Mouse (Mus musculus) hindbrain, postnatal 0 days (tissue): ENCODE measurements around the gene Cd19. TPM values are rescaled to one million over a fixed set of nuclear protein-coding genes. Genes with fewer than 3 reads are reported as not detected.

Experiments used
- ATAC-seq: fragments of 200-750 bp; cut with Nextera tagmentation; 2 replicates; pipeline ENCODE4 v1.8.0; 2017; ENCODE audit warnings: mild to moderate bottlenecking, moderate TSS enrichment, moderate library complexity
- DNase-seq: peaks from one replicate; pipeline ENCODE4 v3.0.0-alpha.2; 2015; ENCODE audit warnings: low spot score
- H3K27ac ChIP-seq: fragments of 300-500 bp; sonication (generic); 2 replicates; pipeline ENCODE4 v1.5.1; 2014; ENCODE audit warnings: mild to moderate bottlenecking
- H3K27me3 ChIP-seq: fragments of 300-500 bp; sonication (generic); 2 replicates; pipeline ENCODE4 v1.6.1; 2014; ENCODE audit warnings: low read length, mixed read lengths; ENCODE audit not compliant: insufficient read depth
- H3K36me3 ChIP-seq: fragments of 300-500 bp; sonication (generic); 2 replicates; pipeline ENCODE4 v1.6.1; 2014; ENCODE audit warnings: low read length, mixed read lengths; ENCODE audit not compliant: insufficient read depth
- H3K4me1 ChIP-seq: fragments of 300-500 bp; sonication (generic); 2 replicates; pipeline ENCODE4 v1.6.1; 2014; ENCODE audit warnings: antibody characterized with exemption, low read length, mixed read lengths; ENCODE audit not compliant: insufficient read depth
- H3K4me2 ChIP-seq: fragments of 300-500 bp; sonication (generic); 2 replicates; pipeline ENCODE4 v1.6.1; 2014; ENCODE audit warnings: low read depth, mild to moderate bottlenecking, low read length, moderate library complexity, mixed read lengths
- H3K4me3 ChIP-seq: fragments of 300-500 bp; sonication (generic); 2 replicates; pipeline ENCODE4 v1.5.1; 2014; ENCODE audit warnings: low read length
- H3K9ac ChIP-seq: fragments of 300-500 bp; sonication (generic); replicated peaks from 2 replicates; pipeline ENCODE4 v1.6.1; 2014; ENCODE audit warnings: mild to moderate bottlenecking, low read length, moderate library complexity, mixed read lengths
- H3K9me3 ChIP-seq: fragments of 300-500 bp; sonication (generic); 2 replicates; pipeline ENCODE4 v1.6.1; 2016; ENCODE audit warnings: low read length, mixed read lengths
- CTCF ChIP-seq: IDR thresholded peaks from 2 replicates; pipeline ENCODE4 v1.5.1; 2016; ENCODE audit warnings: antibody characterized with exemption, control low read depth, low read depth
- WGBS: fragments of 180-500 bp; shearing (Covaris S2); extraction: QIAGEN DNeasy Blood & Tissue Kit; methylation state at CpG from one replicate; pipeline ENCODE4 v1.1.7; 2014; 5-methylcytosine and 5-hydroxymethylcytosine counted together
- polyA plus RNA-seq: library from polyadenylated mRNA; unstranded; fragments of >200 nt; fragmentation: Nextera tagmentation; extraction: Ambion mirVana; gene quantifications from 2 replicates; pipeline ENCODE4 v1.2.1, GENCODE M21; 2015
- total RNA-seq: library from RNA; depleted of rRNA; stranded (reverse); fragments of >200 nt; gene quantifications from 2 replicates; pipeline ENCODE4 v1.2.3, GENCODE M21; 2014

Cd19 gene
- total and polyA plus RNA-seq, 2 experiments from 2014 or later = 0.05 to 0.16 TPM

- TF ChIP-seq CTCF = no peak
- 80% methylated on average over 5 of the region's 5 CpGs for WGBS
- H3K4me1 ChIP-seq = no peaks in the 10 kb centered on the region
- no peaks in the 10 kb centered on the region for H3K36me3 ChIP-seq
- no peak overlapping the region for H3K4me3 ChIP-seq
- no peaks in the 10 kb centered on the region for H3K9me3 ChIP-seq
- H3K27ac ChIP-seq = no peak overlapping the region
- H3K27me3 ChIP-seq = no peaks in the 10 kb centered on the region
- ATAC-seq (no peak), DNase-seq (no peak)
- H3K4me2 ChIP-seq = no peak overlapping the region
- no peak overlapping the region for H3K9ac ChIP-seq
Measured at GRCm38 (mm10) chr7:126458225-126458624, 43.5 kb upstream of the Cd19 start.

- Histone ChIP-seq H3K4me2 (no peak overlapping the region), H3K36me3 (no peaks in the 10 kb centered on the region)
- 83% methylated on average over 17 of the region's 17 CpGs for WGBS
Measured at GRCm38 (mm10) chr7:126456382-126457266, 41.9 kb upstream of the Cd19 start.

GRCm38 (mm10) chr7:126455242-126455641 is 40.6 kb upstream of the Cd19 start:
- H3K9ac ChIP-seq = no peak overlapping the region
- H3K4me3 ChIP-seq = no peak overlapping the region
- TF ChIP-seq CTCF = no peak
- ATAC-seq (no peak), DNase-seq (no peak)
- H3K4me2 ChIP-seq = no peak overlapping the region
- no peaks in the 10 kb centered on the region for H3K9me3 ChIP-seq
- 72% methylated on average over 2 of the region's 2 CpGs for WGBS
- H3K36me3 ChIP-seq = no peaks in the 10 kb centered on the region
- no peak overlapping the region for H3K27ac ChIP-seq
- no peaks in the 10 kb centered on the region for H3K27me3 ChIP-seq
- no peaks in the 10 kb centered on the region for H3K4me1 ChIP-seq

More at GRCm38 (mm10) chr7:126456382-126457266, 41.9 kb upstream of the Cd19 start:
- no peaks in the 10 kb centered on the region for H3K27me3 ChIP-seq
- H3K27ac ChIP-seq = no peak overlapping the region
- no peak for TF ChIP-seq CTCF
- no peaks in the 10 kb centered on the region for H3K4me1 ChIP-seq
- no peak for DNase-seq
- no peaks in the 10 kb centered on the region for H3K9me3 ChIP-seq
- H3K9ac ChIP-seq = no peak overlapping the region
- no peak for ATAC-seq
- H3K4me3 ChIP-seq = no peak overlapping the region

GRCm38 (mm10) chr7:126453861-126454260 is 39.2 kb upstream of the Cd19 start:
- Histone ChIP-seq H3K27me3 (no peaks in the 10 kb centered on the region), H3K4me3 (no peak overlapping the region), H3K9me3 (no peaks in the 10 kb centered on the region), H3K9ac (no peak overlapping the region), H3K4me2 (no peak overlapping the region), H3K4me1 (no peaks in the 10 kb centered on the region), H3K27ac (no peak overlapping the region), H3K36me3 (no peaks in the 10 kb centered on the region)
- ATAC-seq (no peak), DNase-seq (no peak)
- 78% methylated on average over 7 of the region's 7 CpGs for WGBS
- TF ChIP-seq CTCF = no peak

- Histone ChIP-seq H3K4me2 (no peak overlapping the region), H3K27ac (no peak overlapping the region), H3K27me3 (no peaks in the 10 kb centered on the region), H3K4me3 (no peak overlapping the region), H3K9me3 (no peaks in the 10 kb centered on the region), H3K9ac (no peak overlapping the region), H3K4me1 (no peaks in the 10 kb centered on the region), H3K36me3 (no peaks in the 10 kb centered on the region)
- WGBS = 93% methylated on average over 3 of the region's 3 CpGs
- DNase-seq (no peak), ATAC-seq (no peak)
- no peak for TF ChIP-seq CTCF
Measured at GRCm38 (mm10) chr7:126452244-126452643, 37.6 kb upstream of the Cd19 start.

GRCm38 (mm10) chr7:126450641-126451040 is 36.0 kb upstream of the Cd19 start:
- no peak overlapping the region for H3K9ac ChIP-seq
- no peak overlapping the region for H3K4me3 ChIP-seq
- WGBS = 82% methylated on average over 6 of the region's 6 CpGs
- ATAC-seq (no peak), DNase-seq (no peak)
- H3K9me3 ChIP-seq = no peaks in the 10 kb centered on the region
- no peak overlapping the region for H3K4me2 ChIP-seq
- no peak overlapping the region for H3K27ac ChIP-seq
- H3K36me3 ChIP-seq = peaks cover 8% of the 10 kb centered on the region; the same call in 1 of the 2 replicates
- H3K27me3 ChIP-seq = no peaks in the 10 kb centered on the region
- H3K4me1 ChIP-seq = no peaks in the 10 kb centered on the region
- no peak for TF ChIP-seq CTCF

- TF ChIP-seq CTCF = no peak
- H3K27me3 ChIP-seq = no peaks in the 10 kb centered on the region
- H3K4me1 ChIP-seq = no peaks in the 10 kb centered on the region
- no peak overlapping the region for H3K4me3 ChIP-seq
- H3K27ac ChIP-seq = no peak overlapping the region
- no peak overlapping the region for H3K9ac ChIP-seq
- H3K9me3 ChIP-seq = no peaks in the 10 kb centered on the region
- H3K4me2 ChIP-seq = no peak overlapping the region
- H3K36me3 ChIP-seq = peaks cover 14% of the 10 kb centered on the region; the same call in 1 of the 2 replicates
- 91% methylated on average over 18 of the region's 18 CpGs for WGBS
- ATAC-seq (no peak), DNase-seq (no peak)
Measured at GRCm38 (mm10) chr7:126449991-126450390, 35.3 kb upstream of the Cd19 start.
